Mouse (Mus musculus) erythroblast, embryonic 14.5 days (primary cell): ENCODE data around the gene Ltb4r1.

Experiments
- GATA1 ChIP-seq: IDR thresholded peaks from 2 replicates; pipeline ENCODE4 v1.6.1; 2012; ENCODE audit warnings: low read length, inconsistent platforms, mixed read lengths
- TAL1 ChIP-seq: IDR thresholded peaks from 3 replicates; pipeline ENCODE4 v1.6.1; 2012; ENCODE audit warnings: low read length, inconsistent platforms, mixed read lengths

DNA sequence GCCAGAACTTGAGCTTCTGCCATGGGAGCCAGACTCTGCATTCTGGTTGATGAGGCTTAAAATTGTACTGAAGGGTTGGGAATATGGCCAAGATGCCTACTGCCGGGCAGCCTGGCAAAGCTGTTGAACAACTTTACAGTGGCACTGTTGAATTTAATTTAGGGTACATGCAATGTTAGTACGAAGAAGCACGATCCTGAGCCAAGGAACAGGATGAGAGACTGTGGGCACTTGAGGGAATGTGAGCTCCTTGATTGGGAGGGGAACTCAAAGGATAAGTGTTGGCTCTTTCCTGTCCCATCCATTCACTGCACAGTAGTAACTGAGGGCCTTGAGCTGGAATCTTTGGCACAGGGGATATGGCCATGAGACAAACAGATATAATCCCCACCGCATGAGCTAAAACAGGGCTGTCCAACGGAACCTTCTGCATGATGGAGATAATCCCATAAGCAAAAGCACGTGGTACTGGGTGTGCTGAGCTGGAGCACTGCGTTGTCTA is 35.2 kb upstream of the Ltb4r1 start:
- TF ChIP-seq GATA1 (no peak), TAL1 (no peak)
